Mouse (Mus musculus) telencephalon, adult 2 months (tissue): ENCODE measurements at regions not wholly inside any gene's neighbourhood (a gene's known extent, or its start where the extent isn't known, plus 50 kb on each side); places are given as distances from the start of the nearest gene placed in this dataset.

ENCODE experiments used
- DNase-seq: peaks from one replicate; pipeline ENCODE4 v3.0.0-alpha.2; 2011; ENCODE audit warnings: low read depth, low spot score

DNA sequence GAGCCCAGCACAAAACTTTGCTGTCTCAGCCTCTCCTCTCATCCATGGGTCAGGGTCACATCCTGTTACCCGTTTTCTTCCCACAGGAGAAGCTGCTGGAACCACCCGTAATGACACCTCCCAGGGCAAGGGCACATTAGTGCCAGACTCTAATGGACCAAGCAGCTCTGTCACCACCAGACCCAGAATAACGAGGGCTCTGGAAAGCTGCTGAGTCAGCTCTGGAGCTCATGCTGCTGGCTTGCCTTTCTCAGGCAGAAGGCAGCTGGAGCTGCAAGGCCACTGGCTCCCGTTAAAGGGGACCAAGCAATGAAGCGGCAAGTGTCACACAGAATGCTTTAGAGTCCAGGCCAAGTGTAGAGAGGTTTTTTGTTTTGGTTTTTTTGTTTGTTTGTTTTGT is 268.9 kb downstream of the Ptpru start:
- DNase-seq = no peak

DNA sequence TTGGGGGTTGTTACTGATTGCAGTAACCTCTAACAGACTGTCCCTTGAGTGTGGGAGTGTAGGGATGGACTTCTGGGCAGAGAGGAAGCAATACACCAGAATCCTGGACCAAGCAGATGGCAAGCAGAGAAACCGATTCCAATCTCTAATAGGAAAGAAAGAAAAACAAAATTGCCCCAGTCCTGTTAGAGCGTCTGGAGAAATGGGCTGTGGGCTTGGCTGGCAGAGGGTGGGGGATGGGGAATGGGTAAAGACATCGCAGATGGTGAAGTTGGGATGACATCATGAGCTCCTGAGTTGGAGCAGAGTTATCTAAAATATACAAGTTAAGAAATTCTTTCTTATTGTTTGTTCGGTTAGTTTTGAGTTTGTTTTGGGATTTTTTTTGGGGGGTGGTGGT is 260.5 kb downstream of the Ptpru start:
- DNase-seq = no peak

DNA sequence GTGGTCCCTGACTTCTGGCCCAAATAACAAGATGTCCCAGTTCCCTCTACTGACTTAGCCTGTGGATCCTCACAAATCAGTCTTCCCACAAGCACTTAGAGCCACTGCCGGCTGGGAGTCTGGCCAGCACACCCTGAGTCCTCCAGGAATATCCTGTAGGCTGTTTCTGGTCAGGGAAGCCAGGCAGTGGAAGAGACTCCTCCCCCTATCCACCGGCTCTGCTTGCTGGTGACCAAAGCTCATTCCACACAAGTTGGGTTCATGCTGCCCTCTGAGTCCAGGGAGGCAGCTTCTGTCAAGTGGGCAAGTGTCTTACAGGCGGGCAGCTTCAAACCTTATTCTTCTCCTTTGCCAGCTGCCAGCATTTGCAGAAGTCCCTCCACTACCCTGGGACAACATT is 252.1 kb downstream of the Ptpru start:
- DNase-seq = no peak

DNA sequence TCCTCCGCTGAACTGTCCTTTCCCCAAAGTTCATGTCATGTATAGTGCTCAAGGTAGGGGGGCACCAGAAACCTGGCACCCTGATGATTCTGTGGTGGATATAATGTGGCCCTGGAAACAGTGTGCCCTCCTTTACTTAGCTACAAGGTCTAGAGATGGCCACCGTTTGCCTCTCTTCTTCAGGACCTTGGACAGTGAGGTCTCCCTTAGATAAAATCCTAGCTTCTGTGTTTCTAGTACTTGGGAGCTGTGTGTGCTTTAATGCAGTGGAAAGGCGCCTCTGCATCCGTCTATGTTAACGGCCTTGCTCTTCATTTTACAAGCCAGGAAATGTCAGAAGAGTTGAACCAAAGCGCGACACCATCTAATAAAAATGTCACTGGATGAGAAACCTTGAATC is 250.6 kb downstream of the Ptpru start:
- DNase-seq = no peak

DNA sequence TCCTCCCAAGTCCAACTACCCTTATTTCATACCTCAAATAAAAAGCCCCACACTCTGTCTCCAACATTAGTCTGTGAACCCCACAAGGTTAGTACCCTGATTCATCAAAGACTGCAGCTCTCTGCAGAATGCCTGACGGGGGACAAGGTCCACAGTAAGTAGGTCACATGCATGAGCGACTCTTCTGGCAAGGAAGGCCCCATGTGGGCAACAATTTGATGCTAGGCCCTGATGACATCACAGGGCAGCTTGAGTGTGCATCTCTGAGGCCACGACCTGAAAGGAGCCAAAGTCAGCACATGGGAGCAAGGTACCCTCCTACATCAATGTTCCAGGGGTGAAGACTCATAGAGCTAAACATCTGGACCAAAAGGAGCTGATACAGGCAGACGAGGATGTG is 248.0 kb downstream of the Ptpru start:
- no peak for DNase-seq

DNA sequence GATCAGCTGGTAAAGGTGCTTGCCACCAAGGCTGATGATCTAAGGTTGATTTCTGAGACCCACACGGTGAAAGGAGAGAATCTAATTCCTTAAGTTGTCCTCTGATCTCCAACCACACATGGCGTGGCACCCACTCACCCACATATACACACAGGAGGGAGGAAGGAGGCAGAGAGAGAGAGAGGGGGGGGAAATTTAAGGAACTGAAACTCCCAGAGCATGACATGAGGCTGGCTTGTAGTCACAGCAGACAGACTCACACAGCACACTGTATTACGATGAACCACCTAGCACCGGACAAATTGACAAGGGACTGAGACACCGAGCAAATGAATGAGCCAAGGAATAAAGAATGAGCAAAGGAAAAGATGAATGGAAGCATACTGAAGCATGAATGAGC is 246.6 kb downstream of the Ptpru start:
- no peak for DNase-seq

DNA sequence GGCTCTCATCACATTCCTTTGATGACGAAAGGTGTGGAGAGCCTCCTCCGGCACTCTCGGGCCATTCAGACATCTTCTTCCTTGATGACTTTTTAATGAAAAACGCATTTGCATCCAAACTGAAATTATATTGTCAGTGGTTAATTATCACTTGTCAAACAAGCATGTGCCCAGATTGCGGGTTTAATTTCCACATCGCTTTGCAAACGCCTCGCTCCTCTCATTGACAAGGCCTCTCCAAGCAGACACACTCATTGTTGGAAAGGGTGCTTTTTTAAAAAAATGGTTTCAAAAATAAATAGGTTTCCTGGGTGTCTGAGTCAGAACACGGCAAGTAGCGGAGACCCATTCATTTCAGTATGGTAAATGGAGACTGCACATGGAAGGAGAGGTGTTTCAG is 240.1 kb downstream of the Ptpru start:
- DNase-seq = peak; percentile 33

DNA sequence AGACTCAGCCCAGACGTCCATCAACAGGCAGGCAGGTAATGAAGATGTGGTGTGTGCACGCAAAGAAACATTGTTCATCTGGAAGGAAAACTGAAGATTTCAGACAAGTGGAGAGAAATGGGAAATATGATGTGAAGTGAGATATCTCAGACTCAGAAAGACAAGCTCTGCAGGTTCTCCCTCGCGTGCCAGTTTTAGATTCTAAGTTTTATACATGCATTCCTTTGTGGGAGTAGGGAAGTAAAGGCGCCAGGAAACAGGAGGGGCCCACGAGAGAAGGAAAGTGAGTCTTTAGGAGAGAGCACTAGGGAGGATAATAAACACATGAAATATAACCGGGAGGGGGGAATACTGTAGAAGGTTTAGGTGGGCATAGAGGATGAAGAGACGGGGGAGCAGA is 223.7 kb downstream of the Ptpru start:
- DNase-seq = peak; percentile 29

DNA sequence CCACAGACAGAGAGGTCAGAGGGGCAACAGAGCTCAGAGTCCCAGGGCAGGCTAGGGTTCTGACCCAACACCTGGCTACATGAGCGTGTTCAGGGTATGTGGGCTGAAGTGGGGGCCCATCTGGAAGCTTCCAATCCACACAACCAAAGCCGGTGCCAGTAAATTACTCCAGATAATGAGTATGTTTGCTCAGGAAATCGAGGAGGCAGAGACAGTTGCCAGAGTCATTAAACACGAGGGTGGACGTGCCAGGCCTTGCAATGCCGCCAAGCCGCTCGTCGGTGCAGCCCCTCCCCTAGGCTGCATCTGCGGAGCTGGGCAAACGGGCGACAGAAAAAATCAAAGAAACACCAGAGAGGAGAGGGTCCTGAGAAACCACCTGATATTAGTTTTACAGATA is 222.5 kb downstream of the Ptpru start:
- no peak for DNase-seq

DNA sequence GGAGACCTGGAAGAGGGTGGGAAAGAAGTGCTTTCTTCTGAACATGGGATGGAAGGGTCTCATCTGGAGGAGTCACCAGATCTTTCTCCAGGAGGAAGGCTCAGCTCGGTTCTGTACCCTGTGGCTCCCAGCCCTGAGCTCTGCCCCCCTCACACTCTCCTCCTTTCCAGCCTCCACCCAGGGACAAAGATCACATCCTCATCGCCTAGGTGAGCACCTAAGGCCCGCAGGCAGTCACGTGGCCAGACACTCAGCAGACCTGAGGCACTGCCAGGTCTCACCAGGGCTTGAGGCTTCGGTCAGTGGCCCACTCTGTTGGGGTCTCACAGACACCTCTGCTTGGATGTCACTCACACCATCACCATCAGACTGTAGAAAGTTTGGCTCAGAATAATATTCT is 200.0 kb downstream of the Ptpru start:
- DNase-seq = no peak

DNA sequence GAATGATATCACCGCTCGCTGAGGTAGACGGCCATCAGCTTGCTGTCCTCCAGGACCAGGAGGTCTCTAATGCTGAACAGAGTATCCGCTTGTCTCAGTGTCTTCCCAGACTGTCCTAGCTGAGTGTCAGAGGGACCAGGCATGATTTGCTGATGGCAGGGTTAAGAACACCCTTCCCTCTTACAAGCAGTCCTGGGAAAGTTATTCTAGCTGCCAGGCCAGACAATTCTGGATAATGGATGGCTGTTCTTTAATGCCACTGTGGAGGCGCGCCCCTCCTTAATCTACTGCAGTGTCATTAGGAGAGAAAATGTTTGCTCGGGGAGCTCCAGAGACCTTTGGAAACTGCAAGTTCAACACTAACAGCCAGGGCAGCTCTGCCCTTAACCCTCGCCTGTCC is 182.1 kb downstream of the Ptpru start:
- no peak for DNase-seq

DNA sequence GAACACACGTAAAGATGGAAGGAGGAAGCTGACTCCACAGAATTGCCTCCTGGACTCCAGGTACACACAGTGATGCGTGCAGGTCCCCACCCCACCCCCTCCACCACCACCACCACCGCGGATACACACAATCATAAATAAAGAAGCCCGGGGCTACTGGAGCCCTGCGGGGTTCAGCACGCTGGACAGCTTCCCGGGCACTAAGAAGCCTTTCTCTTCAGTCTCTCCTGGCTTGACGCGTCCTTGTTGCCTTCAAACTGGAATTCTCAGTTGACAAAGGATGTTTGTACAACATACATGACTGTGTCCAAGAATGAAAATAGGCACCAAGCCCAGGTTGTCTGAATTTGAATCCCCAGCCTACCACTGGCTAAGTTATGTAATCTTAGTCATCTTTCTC is 180.2 kb downstream of the Ptpru start:
- DNase-seq = no peak

DNA sequence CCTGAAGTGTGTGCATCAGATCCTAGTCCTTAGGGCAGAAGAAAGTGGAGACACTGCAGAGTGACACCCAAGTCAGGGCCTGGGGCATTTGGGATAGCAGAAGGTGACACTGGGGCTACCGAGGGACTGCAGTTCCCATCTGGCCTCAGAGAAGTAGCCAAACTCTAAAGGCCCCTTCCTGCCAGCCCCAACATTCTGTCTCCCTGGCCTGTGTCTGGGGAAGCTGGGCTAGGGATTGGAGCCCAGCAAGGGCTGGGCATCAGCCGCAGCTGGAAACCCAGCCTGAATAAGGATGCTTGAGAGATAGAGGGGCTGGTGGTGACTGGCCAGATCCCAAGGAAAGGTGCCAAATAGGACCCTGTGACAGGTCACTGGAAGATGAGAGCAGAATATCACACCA is 177.2 kb downstream of the Ptpru start:
- DNase-seq = no peak

DNA sequence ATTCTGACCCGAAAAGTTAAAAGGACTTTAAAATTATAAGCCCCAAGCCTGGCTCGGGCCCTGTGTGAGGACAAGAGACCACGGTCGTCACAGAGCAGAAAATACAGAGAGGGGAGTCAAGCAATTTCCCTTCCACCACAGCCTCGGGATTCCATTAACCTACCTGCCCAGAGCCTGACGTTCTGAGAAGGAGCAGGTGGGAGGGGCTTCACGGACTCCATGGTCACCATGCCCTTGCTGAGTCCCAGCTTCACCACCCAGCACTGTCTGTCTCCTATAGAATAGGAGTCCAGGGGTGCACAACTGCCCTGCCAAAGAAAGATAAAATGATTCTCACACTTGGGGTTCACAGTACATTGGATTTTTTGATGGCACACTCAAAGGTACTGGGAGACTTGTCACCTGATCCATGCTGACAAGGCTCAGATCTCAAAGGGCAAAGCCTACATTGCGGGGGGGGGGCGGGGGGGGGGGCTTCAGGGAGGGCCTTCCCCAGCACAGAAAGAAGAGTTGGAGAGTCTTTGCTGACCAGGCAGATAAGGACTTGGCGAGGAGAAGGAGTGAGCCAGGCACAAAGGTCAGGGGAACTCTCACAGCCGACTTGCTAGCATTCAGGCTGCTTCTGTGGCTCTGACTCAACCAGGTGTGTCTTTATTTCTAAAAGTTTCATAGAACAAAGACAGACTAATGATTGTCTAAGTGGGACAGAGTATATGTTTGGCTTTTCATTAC is 166.1 kb downstream of the Ptpru start:
- DNase-seq = no peak

DNA sequence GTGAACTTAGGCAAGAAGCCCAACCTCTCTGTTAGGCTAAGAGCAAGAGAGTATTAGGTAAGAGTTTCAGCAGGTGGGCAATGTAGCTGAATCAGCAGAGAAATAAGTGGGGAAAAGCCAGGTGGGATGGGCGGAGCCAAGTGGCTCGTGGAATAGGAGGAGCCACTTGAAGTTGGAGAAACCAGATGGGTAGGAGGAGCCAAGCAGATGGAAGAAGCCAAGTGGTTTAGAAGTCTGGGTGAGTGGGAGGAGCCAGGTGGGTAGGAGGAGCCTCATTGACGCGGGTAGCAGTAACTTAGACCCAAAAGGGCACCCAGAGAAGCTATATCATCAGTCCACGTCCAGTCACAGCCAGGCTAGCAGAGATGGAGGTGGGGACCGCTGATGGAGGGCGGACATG is 160.1 kb downstream of the Ptpru start:
- no peak for DNase-seq

DNA sequence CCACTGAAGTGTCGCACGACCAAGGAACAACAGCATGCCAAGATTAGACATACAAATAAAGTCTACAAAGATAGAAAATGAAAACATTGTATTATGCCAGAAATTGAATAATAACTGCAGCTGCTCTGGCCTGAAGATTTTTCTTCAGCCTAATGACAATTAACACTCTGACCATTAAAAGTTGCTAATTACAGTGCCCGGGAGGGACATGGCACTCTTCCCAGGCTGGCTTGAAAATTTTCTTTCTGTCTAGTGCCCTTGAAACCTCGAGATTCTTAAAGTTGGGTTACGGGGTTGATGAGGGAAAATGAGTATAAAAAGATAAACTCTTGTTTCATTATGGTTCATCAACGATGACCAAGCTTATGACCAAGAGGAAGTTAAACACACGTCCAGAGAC is 154.9 kb downstream of the Ptpru start:
- no peak for DNase-seq

DNA sequence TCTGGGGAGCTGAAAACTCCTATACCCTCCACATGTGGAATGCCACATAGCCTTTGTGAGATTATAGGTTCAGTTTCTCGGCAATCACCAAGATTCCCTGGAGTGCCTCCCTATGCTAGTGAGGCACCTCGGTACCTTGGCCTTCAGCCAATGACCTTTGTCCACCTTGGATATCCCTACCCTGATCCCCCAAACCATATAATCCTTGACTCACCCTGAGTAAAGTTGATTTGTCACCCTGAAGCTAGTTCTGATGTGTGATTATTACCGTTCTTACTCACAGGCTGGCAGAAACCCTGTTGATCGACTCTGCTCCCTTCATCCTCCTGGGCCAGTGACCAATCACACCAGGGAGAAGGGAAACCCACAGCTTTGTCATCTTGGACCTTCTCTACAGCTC is 152.5 kb downstream of the Ptpru start:
- DNase-seq = no peak

DNA sequence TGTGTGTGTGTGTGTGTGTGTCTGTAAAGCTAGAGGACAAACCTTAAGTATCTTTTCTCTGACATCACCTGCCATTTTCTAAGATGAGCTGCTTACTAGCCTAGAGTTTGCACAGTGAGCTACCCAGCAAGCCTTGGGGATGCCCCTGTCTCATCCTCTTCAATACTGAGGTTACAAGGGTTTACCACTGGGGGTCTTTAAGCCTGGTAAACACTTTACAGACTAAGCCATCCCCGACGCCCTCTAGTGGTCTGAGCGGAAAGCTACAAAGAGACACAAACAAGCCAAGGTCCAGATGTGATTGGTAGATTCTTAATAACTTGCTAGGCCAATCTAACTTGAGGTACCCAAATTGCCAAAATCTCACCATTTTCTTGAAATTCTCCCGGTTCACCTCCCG is 143.9 kb downstream of the Ptpru start:
- no peak for DNase-seq

DNA sequence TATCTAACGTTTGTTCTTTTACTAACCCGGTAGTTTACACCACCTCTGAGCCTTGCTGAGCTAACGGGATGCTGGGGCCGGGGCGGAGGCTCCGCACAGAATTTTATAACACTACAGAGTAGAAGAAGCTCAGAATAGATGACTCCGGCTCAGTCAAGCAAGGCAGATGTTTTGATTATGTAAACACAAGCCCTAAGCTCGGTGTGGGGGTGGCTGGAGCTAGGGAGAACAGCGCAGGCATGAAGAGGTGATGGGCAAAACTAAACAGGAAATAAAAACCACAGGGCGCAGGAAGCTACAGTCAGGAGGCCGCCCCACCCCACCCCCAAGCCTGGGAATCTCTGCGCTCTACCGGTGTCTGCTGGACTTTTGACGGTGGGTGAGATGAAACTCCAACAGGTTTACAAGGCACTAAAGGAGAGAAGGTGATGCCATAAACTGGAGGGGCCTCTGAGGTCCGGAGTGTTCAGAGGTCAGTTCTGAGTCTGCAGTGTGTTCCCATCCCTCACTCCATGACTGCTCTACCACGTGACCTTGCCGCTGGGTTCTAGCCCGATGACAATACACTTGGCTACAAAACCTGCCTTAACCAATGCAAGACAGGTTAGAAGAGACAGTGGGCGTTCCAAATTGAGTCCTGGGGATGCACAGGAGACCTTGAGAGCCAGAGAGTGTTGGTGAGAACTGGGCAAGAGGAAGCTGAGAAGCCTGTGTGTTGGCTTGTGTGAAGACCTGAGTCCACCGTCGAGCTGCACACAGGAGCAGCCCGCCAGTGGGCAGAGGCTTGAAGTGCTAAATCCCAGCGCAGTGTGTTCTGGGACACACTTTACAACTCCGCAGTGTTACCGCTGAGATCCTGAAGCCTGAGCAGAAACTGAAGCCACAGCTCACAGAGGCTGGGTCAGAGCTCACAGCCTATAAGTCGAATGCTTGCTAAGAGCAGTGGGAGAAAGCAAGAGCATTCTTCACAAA is 141.9 kb downstream of the Ptpru start:
- peak; percentile 31 for DNase-seq
